Mouse (Mus musculus): ENCODE measurements at regions not wholly inside any gene's neighbourhood (a gene's known extent, or its start where the extent isn't known, plus 50 kb on each side); places are given as distances from the start of the nearest gene placed in this dataset.

DNA sequence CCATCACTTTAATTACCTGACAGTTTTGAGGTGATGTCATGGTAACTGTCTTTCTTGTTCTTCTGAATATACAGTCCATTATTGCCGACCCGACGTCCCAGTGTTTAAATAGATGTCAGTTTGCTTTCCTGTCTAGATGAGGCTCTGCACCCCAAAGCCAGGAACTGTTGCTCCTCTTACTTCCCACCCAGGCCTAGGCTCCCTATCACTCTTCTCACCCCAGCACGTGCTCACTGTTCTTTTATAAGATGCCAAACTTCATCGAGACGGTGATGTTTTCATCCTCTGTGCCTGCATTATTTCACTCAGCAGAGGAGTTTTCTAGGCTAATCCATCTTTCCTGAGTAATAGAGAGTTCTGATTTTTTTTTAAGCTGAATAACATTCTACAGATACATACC, 156.5 kb downstream of the Adra2a start:
- no peak overlapping the region for H3K9ac ChIP-seq (ENCODE audit: low read depth, low read length)
- H3K27ac ChIP-seq (ENCODE audit: low read length): no peak overlapping the region
- H3K27me3 ChIP-seq (replicated peaks; ENCODE audit: control insufficient read depth, insufficient read depth, low read length): no peaks in the 10 kb centered on the region
- peaks cover 7% of the 10 kb centered on the region; the same call in 1 of the 2 replicates for H3K4me1 ChIP-seq (ENCODE audit: control insufficient read depth, insufficient read depth, low read length)
- H3K4me3 ChIP-seq (ENCODE audit: low read length): no peak overlapping the region
- ATAC-seq: peak; percentile 14; the same call in 1 of the 2 replicates
- H3K36me3 ChIP-seq (ENCODE audit: control insufficient read depth, insufficient read depth, low read length): no peaks in the 10 kb centered on the region
- H3K4me2 ChIP-seq (ENCODE audit: low read depth, low read length): no peak overlapping the region
- no peaks in the 10 kb centered on the region for H3K9me3 ChIP-seq (ENCODE audit: control insufficient read depth, low read length)
- 29% methylated on average over 6 of the region's 6 CpGs for WGBS

DNA sequence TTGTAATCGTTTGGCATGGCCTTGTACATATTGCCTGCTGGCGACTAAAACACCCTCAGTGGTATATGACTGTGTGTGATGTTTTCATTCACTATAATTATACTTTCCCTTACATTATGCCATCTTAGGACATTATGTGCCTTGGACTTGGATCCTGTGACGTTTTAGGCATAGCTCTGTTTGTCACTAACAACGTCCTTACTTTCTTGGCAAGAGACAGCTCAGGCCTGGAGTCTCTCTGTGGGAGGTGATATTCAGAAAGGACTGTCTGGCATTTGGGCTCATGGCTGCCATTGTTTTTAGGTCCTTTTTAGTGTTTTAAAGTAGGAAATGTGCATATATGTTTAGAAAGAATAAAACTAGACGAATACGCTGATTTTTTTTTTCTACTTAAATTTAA, 158.5 kb downstream of the Adra2a start:
- 71% methylated on average over 6 of the region's 6 CpGs for WGBS
- no peaks in the 10 kb centered on the region for H3K27me3 ChIP-seq (replicated peaks; ENCODE audit: control insufficient read depth, insufficient read depth, low read length)
- no peaks in the 10 kb centered on the region for H3K9me3 ChIP-seq (ENCODE audit: control insufficient read depth, low read length)
- H3K4me2 ChIP-seq (ENCODE audit: low read depth, low read length): no peak overlapping the region
- H3K4me1 ChIP-seq (ENCODE audit: control insufficient read depth, insufficient read depth, low read length): peaks cover 7% of the 10 kb centered on the region; the same call in 1 of the 2 replicates
- H3K4me3 ChIP-seq (ENCODE audit: low read length): no peak overlapping the region
- no peak overlapping the region for H3K27ac ChIP-seq (ENCODE audit: low read length)
- H3K36me3 ChIP-seq (ENCODE audit: control insufficient read depth, insufficient read depth, low read length): no peaks in the 10 kb centered on the region
- ATAC-seq: no peak
- no peak overlapping the region for H3K9ac ChIP-seq (ENCODE audit: low read depth, low read length)

- H3K9me3 ChIP-seq (ENCODE audit: control insufficient read depth, low read length): no peaks in the 10 kb centered on the region
- WGBS: 43% methylated on average over 6 of the region's 6 CpGs
Observed at GRCm38 (mm10) chr19:54206819-54207218, 162.9 kb downstream of the Adra2a start.

DNA sequence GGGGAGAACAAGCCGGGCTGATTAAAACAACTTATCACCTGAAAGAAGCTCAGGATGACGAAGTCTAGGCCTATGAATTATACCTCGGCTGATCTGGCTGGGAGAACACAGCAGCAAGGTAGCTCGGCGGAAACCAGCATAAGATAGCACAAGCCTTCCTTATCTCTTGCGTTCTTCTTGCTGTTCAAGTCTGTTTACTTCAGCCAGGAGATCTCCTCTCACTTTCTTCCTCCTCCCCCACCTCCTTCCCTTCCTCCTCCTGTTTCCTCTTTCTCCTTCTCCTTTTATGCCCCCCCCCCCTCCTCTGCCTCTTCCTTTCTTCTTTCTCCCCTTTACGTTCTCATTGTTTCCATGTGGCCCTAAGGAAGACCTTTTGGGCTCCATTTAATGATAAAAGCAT, 168.2 kb downstream of the Adra2a start:
- no peak overlapping the region for H3K9ac ChIP-seq (ENCODE audit: low read depth, low read length)
- no peaks in the 10 kb centered on the region for H3K9me3 ChIP-seq (ENCODE audit: control insufficient read depth, low read length)
- WGBS: 51% methylated on average over 7 of the region's 7 CpGs
- no peaks in the 10 kb centered on the region for H3K4me1 ChIP-seq (ENCODE audit: control insufficient read depth, insufficient read depth, low read length)
- H3K4me3 ChIP-seq (ENCODE audit: low read length): no peak overlapping the region
- no peak for ATAC-seq
- no peaks in the 10 kb centered on the region for H3K27me3 ChIP-seq (replicated peaks; ENCODE audit: control insufficient read depth, insufficient read depth, low read length)
- H3K4me2 ChIP-seq (ENCODE audit: low read depth, low read length): no peak overlapping the region
- no peaks in the 10 kb centered on the region for H3K36me3 ChIP-seq (ENCODE audit: control insufficient read depth, insufficient read depth, low read length)
- no peak overlapping the region for H3K27ac ChIP-seq (ENCODE audit: low read length)

More at GRCm38 (mm10) chr19:54206819-54207218, 162.9 kb downstream of the Adra2a start:
- no peak overlapping the region for H3K4me3 ChIP-seq (ENCODE audit: low read length)
- H3K4me1 ChIP-seq (ENCODE audit: control insufficient read depth, insufficient read depth, low read length): no peaks in the 10 kb centered on the region
- no peak overlapping the region for H3K27ac ChIP-seq (ENCODE audit: low read length)
- no peaks in the 10 kb centered on the region for H3K27me3 ChIP-seq (replicated peaks; ENCODE audit: control insufficient read depth, insufficient read depth, low read length)
- H3K36me3 ChIP-seq (ENCODE audit: control insufficient read depth, insufficient read depth, low read length): no peaks in the 10 kb centered on the region
- H3K9ac ChIP-seq (ENCODE audit: low read depth, low read length): no peak overlapping the region
- H3K4me2 ChIP-seq (ENCODE audit: low read depth, low read length): no peak overlapping the region
- peak; percentile 91 for ATAC-seq

- Histone ChIP-seq H3K36me3 (ENCODE audit: control insufficient read depth, insufficient read depth, low read length) (no peaks in the 10 kb centered on the region), H3K27ac (ENCODE audit: low read length) (no peak overlapping the region), H3K9me3 (ENCODE audit: control insufficient read depth, low read length) (peaks cover 4% of the 10 kb centered on the region; the same call in 1 of the 2 replicates), H3K4me3 (ENCODE audit: low read length) (no peak overlapping the region), H3K27me3 (replicated peaks; ENCODE audit: control insufficient read depth, insufficient read depth, low read length) (no peaks in the 10 kb centered on the region), H3K9ac (ENCODE audit: low read depth, low read length) (no peak overlapping the region), H3K4me2 (ENCODE audit: low read depth, low read length) (no peak overlapping the region), H3K4me1 (ENCODE audit: control insufficient read depth, insufficient read depth, low read length) (peaks cover 9% of the 10 kb centered on the region)
- WGBS: 57% methylated on average over 6 of the region's 6 CpGs
- ATAC-seq: no peak
Observed at GRCm38 (mm10) chr19:54244176-54244575, 200.2 kb downstream of the Adra2a start.

DNA sequence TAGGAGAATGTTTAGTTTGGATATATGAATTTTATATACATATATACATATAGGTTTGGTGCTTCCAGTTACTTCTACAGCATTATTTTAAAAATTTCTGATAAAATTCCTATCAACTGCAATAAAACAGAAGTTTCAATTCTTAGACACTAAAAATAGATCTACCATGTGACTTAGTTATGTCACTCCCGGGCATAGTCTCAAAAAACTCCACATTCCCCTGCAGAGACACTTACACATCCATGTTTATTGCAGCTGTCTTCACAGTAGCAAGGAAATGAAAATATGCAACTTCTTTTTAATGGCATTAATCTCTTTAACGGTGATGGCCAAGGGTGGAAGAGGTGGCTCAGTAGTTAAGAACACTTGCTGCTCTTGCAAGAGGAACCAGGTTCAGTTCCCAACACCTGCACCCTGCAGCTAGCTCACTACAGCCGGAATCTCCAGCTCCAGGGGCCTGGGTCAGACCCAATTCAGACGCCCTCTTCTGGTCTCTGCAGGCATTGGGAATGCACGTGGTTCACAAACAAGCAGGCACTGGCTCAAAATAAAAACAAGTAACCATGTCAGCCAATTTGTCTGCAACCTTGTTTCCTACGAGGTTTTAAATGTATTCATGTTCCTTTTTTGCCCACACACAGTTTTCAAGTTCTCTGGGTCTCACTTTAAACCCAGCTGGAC, 204.4 kb downstream of the Adra2a start:
- Histone ChIP-seq H3K4me3 (ENCODE audit: low read length) (no peak overlapping the region), H3K27me3 (replicated peaks; ENCODE audit: control insufficient read depth, insufficient read depth, low read length) (no peaks in the 10 kb centered on the region)
- WGBS: 23% methylated on average over 6 of the region's 6 CpGs

GRCm38 (mm10) chr19:54252145-54252664, 208.3 kb downstream of the Adra2a start:
- H3K27me3 ChIP-seq (replicated peaks; ENCODE audit: control insufficient read depth, insufficient read depth, low read length): no peaks in the 10 kb centered on the region
- ATAC-seq: no peak
- H3K9ac ChIP-seq (ENCODE audit: low read depth, low read length): no peak overlapping the region
- H3K27ac ChIP-seq (ENCODE audit: low read length): no peak overlapping the region
- H3K4me1 ChIP-seq (ENCODE audit: control insufficient read depth, insufficient read depth, low read length): peaks cover 9% of the 10 kb centered on the region
- WGBS: 86% methylated on average over 7 of the region's 7 CpGs
- no peaks in the 10 kb centered on the region for H3K9me3 ChIP-seq (ENCODE audit: control insufficient read depth, low read length)
- no peak overlapping the region for H3K4me2 ChIP-seq (ENCODE audit: low read depth, low read length)
- no peaks in the 10 kb centered on the region for H3K36me3 ChIP-seq (ENCODE audit: control insufficient read depth, insufficient read depth, low read length)
- H3K4me3 ChIP-seq (ENCODE audit: low read length): no peak overlapping the region

More for the DNA sequence above, 204.4 kb downstream of the Adra2a start:
- no peaks in the 10 kb centered on the region for H3K36me3 ChIP-seq (ENCODE audit: control insufficient read depth, insufficient read depth, low read length)
- 0 out of 2 replicates have a peak, but pooled peaks have one; percentile 48 for ATAC-seq
- no peaks in the 10 kb centered on the region for H3K9me3 ChIP-seq (ENCODE audit: control insufficient read depth, low read length)
- no peak overlapping the region for H3K27ac ChIP-seq (ENCODE audit: low read length)
- H3K9ac ChIP-seq (ENCODE audit: low read depth, low read length): no peak overlapping the region
- peaks cover 9% of the 10 kb centered on the region for H3K4me1 ChIP-seq (ENCODE audit: control insufficient read depth, insufficient read depth, low read length)
- peak overlapping the region; percentile 6; the same call in 1 of the 2 replicates for H3K4me2 ChIP-seq (ENCODE audit: low read depth, low read length)

DNA sequence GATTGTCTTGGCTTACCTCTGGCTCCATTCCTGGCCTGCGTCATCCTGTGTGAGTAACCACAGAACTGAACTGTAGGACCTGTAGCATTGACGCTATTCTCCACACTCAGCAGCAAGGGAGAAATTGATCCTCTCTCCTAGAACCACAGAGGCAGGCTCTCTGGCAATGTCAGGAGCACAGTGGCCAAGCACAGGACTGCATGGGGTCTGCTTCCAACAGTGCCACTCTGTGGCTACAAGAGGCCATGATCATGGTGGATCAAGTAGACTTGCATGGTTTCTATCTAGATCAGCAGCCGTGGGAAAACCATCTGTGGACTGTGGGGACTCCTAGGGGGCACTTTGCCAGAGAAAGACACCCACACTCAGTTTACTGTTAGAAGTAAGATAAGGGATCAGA, 213.9 kb downstream of the Adra2a start:
- Histone ChIP-seq H3K4me1 (ENCODE audit: control insufficient read depth, insufficient read depth, low read length) (no peaks in the 10 kb centered on the region), H3K4me2 (ENCODE audit: low read depth, low read length) (no peak overlapping the region), H3K36me3 (ENCODE audit: control insufficient read depth, insufficient read depth, low read length) (no peaks in the 10 kb centered on the region), H3K4me3 (ENCODE audit: low read length) (no peak overlapping the region), H3K27ac (ENCODE audit: low read length) (no peak overlapping the region), H3K9ac (ENCODE audit: low read depth, low read length) (no peak overlapping the region), H3K9me3 (ENCODE audit: control insufficient read depth, low read length) (no peaks in the 10 kb centered on the region), H3K27me3 (replicated peaks; ENCODE audit: control insufficient read depth, insufficient read depth, low read length) (no peaks in the 10 kb centered on the region)
- 84% methylated on average over 3 of the region's 3 CpGs for WGBS
- ATAC-seq: no peak

DNA sequence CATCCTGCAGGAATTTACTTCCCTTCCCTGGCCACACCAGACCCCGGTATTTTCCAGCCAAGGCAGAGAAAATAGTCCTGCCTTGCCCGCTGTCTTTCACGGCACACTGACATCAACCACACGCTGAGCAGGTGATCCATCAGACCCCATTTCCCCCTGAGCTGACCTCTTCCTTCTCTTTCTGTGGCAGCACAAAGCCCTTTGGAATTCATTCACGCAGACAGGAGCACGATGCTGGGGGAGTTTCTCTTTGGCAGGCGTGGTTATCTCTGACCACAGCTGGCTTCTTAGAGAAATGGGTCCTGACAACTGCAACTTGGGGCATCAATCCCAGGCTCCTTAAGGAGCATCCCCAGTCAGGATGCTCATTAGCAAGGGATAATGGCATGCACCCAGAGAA, 215.2 kb downstream of the Adra2a start:
- 24% methylated on average over 7 of the region's 7 CpGs for WGBS
- no peak overlapping the region for H3K4me3 ChIP-seq (ENCODE audit: low read length)
- no peaks in the 10 kb centered on the region for H3K36me3 ChIP-seq (ENCODE audit: control insufficient read depth, insufficient read depth, low read length)
- no peaks in the 10 kb centered on the region for H3K4me1 ChIP-seq (ENCODE audit: control insufficient read depth, insufficient read depth, low read length)
- H3K27me3 ChIP-seq (replicated peaks; ENCODE audit: control insufficient read depth, insufficient read depth, low read length): no peaks in the 10 kb centered on the region
- H3K9ac ChIP-seq (ENCODE audit: low read depth, low read length): no peak overlapping the region
- no peaks in the 10 kb centered on the region for H3K9me3 ChIP-seq (ENCODE audit: control insufficient read depth, low read length)
- no peak overlapping the region for H3K27ac ChIP-seq (ENCODE audit: low read length)
- no peak for ATAC-seq
- no peak overlapping the region for H3K4me2 ChIP-seq (ENCODE audit: low read depth, low read length)

Measured in intestine, embryonic 16.5 days (tissue).